ENCODE assay signal across 18 mouse cellular contexts in genomic region chr10:26018740-26019139, GRCm38 (mm10). TPM values are rescaled to one million over a fixed set of nuclear protein-coding genes. Genes with fewer than 3 reads are reported as not detected.
"Had no signal": no experiment of that assay in that cellular context is flagged by ENCODE, and none has a peak within 500 bp of the region (broad histone marks: within the 10 kb centered on the region; RNA-seq: fewer than 3 reads in every experiment).

No protein-coding gene starts in this region.

- DNase-seq: retina, postnatal 1 day; right cerebral cortex, adult 18-20 months; right cerebral cortex, postnatal 14 days; right cerebral cortex, postnatal 25 days; right cerebral cortex, postnatal 4 days; spleen, adult 18-20 months; thymus, adult 18-20 months; thymus, adult 2 months; thymus, postnatal 14 days; thymus, postnatal 25 days; thymus, postnatal 36 days; thymus, postnatal 4 days had no signal

- H3K4me1 ChIP-seq: neural tube, embryonic 15.5 days; stomach, embryonic 15.5 days had no signal

- H3K4me3 ChIP-seq: neural tube, embryonic 15.5 days; stomach, embryonic 15.5 days had no signal

- H3K9me3 ChIP-seq: neural tube, embryonic 15.5 days; stomach, embryonic 15.5 days had no signal

- H3K27ac ChIP-seq: neural tube, embryonic 15.5 days; stomach, embryonic 15.5 days; stomach, postnatal 0 days had no signal

- H3K4me2 ChIP-seq: neural tube, embryonic 15.5 days; stomach, embryonic 15.5 days had no signal

- H3K9ac ChIP-seq: neural tube, embryonic 15.5 days; stomach, embryonic 15.5 days had no signal

- H3K27me3 ChIP-seq: neural tube, embryonic 15.5 days; stomach, embryonic 15.5 days had no signal

- H3K36me3 ChIP-seq: neural tube, embryonic 15.5 days; stomach, embryonic 15.5 days had no signal

RNA-seq across cellular contexts. Expression of gene Gm9767, which starts 59.3 kb away (rescaled TPM):
- polyA plus RNA-seq: small intestine, adult 2 months; spleen, adult 2 months; thymus, postnatal 0 days had no signal
